Mouse (Mus musculus) kidney, postnatal 25 days (tissue): Measurements from ENCODE around the gene Rbms3.

ENCODE experiments used
- DNase-seq, 2 experiments: peaks; one replicate each; pipeline ENCODE4 v3.0.0; 2021; ENCODE audit warnings: mixed read lengths in 2 of 2

The Rbms3 gene

GRCm38 (mm10) chr9:117250036-117250830 lies 379.5 kb downstream of the Rbms3 start:
- no peak for DNase-seq

- no peak for DNase-seq
Observed at GRCm38 (mm10) chr9:117247311-117247980, 382.3 kb downstream of the Rbms3 start.

- no peak for DNase-seq
Observed at GRCm38 (mm10) chr9:117246173-117246572, 383.5 kb downstream of the Rbms3 start.

- DNase-seq = no peak
Observed at GRCm38 (mm10) chr9:117243365-117243764, 386.3 kb downstream of the Rbms3 start.

GRCm38 (mm10) chr9:117234726-117235075 lies 395.0 kb downstream of the Rbms3 start:
- no peak for DNase-seq

GRCm38 (mm10) chr9:117234065-117234725 lies 395.5 kb downstream of the Rbms3 start:
- DNase-seq = no peak

GRCm38 (mm10) chr9:117222741-117223140 lies 407.0 kb downstream of the Rbms3 start:
- no peak for DNase-seq

GRCm38 (mm10) chr9:117221481-117221880 lies 408.2 kb downstream of the Rbms3 start:
- no peak for DNase-seq

GRCm38 (mm10) chr9:117216026-117216755 lies 413.5 kb downstream of the Rbms3 start:
- no peak for DNase-seq

- DNase-seq = no peak
Observed at GRCm38 (mm10) chr9:117212023-117212422, 417.7 kb downstream of the Rbms3 start.

- no peak for DNase-seq
Observed at GRCm38 (mm10) chr9:117210344-117210743, 419.4 kb downstream of the Rbms3 start.

- peak in 1 of 2 experiments; percentile 4 for DNase-seq
Observed at GRCm38 (mm10) chr9:117205395-117205794, 424.3 kb downstream of the Rbms3 start.

GRCm38 (mm10) chr9:117200067-117200658 lies 429.6 kb downstream of the Rbms3 start:
- DNase-seq = no peak

- no peak for DNase-seq
Observed at GRCm38 (mm10) chr9:117197531-117197930, 432.2 kb downstream of the Rbms3 start.

- peak; percentile 62 to 72 for DNase-seq
Observed at GRCm38 (mm10) chr9:117192565-117193540, 436.9 kb downstream of the Rbms3 start.

GRCm38 (mm10) chr9:117192093-117192492 lies 437.6 kb downstream of the Rbms3 start:
- no peak for DNase-seq

- no peak for DNase-seq
Observed at GRCm38 (mm10) chr9:117188406-117188805, 441.3 kb downstream of the Rbms3 start.

- DNase-seq = no peak
Observed at GRCm38 (mm10) chr9:117187116-117188034, 442.3 kb downstream of the Rbms3 start.

GRCm38 (mm10) chr9:117180658-117181057 lies 449.1 kb downstream of the Rbms3 start:
- DNase-seq = no peak

GRCm38 (mm10) chr9:117178366-117178765 lies 451.3 kb downstream of the Rbms3 start:
- no peak for DNase-seq
